Mouse (Mus musculus) splenic B cell, adult 2 months (primary cell): ENCODE data around the gene Rph3a.
A peak's percentile ranks its signal among the peaks of the same experiment; 100 is the strongest.

ENCODE experiments used
- DNase-seq: peaks from one replicate; pipeline ENCODE4 v3.0.0-alpha.2; 2011; ENCODE audit warnings: low read depth, low spot score
- H3K27me3 ChIP-seq: 2 replicates; pipeline ENCODE4 v1.6.1; 2012; ENCODE audit warnings: mild to moderate bottlenecking, low read length, moderate library complexity, mixed read lengths; ENCODE audit not compliant: control insufficient read depth, poor library complexity, insufficient read depth, severe bottlenecking
- H3K36me3 ChIP-seq: 2 replicates; pipeline ENCODE4 v1.6.1; 2012; ENCODE audit warnings: mild to moderate bottlenecking, low read length, moderate library complexity, mixed read lengths; ENCODE audit not compliant: control insufficient read depth, poor library complexity, insufficient read depth, severe bottlenecking

Gene Rph3a

DNA sequence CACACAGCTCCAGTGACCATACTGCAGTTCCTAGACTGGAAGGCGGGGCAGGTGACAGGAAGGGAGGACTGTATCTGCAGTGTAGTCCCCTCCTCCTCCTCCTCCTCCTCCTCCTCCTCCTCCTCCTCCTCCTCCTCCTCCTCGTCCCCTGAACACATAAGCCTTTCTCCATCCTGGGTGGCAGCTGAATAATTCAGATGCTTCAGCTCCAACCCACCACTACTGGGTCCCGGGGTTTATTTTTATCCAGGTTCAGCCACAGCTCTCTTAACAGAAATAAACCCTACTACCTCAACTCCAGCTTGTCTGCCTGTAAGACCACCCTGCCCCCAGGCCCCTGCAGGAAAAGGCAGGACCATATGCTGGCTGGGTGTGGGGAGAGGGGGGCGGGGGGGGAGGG is 3.7 kb downstream of the Rph3a start:
- no peak for DNase-seq
- Histone ChIP-seq H3K36me3 (no peaks in the 10 kb centered on the region), H3K27me3 (no peaks in the 10 kb centered on the region)

DNA sequence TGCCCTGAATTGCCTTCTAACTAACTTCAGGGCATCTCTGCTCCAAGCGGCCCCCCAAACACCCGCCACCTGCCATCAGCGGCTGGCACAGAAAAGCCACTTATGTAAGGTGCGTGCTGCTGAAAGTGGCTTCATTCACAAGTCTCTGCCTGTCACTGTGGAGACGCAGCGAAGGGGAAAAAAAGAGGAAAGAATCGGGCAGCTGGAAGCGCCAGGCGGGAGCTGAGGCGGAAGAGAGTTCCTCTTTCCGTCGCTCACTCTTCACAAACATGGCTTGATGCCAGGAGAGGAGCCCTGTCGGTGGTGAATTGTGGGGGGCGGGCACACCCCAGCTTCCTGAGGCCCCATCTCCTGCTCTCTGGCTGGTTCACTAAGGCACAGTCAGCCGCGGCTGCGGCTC is 6.1 kb downstream of the Rph3a start:
- peak; percentile 6 for DNase-seq
- Histone ChIP-seq H3K36me3 (no peaks in the 10 kb centered on the region), H3K27me3 (no peaks in the 10 kb centered on the region)

DNA sequence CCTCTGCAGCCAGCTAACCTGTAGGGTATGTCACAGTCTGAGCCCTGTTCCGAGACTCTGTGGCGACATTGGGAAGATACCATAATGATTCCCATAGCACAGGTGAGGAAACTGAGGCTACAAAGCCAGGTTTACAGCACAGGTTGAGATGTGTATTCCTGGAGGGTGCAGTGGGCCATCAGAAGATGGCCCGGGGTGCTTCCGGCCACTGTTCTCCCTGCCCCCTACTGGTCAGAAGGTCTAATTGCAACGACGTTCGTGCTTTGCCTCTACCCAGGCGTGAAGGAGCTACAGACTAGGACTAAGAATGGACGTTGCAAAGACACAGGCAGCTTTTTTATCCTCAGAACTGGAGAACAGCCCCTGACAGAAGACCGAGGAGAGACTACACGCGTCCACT is 10.3 kb downstream of the Rph3a start:
- no peaks in the 10 kb centered on the region for H3K27me3 ChIP-seq
- DNase-seq, result peak; percentile 37
- no peaks in the 10 kb centered on the region for H3K36me3 ChIP-seq

DNA sequence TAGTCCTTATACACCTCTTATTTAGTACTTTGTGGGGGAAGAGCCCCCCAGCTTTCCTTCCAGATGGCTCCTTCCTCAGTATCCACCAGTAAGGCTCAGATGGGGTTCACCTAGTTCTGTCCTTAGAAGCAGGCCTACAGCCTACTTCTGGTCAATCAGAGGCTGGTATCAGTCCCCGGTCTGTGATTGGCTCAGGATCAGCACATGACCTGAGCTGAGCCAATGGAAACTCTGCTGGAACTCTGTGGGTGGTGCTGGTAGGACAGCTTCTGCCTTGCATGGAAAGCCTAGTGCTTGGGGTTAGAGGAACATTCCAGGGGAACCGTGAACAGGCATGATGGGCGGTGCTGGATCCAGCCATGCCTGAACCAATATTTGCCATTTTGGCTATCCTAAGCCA is 21.5 kb downstream of the Rph3a start:
- Histone ChIP-seq H3K27me3 (no peaks in the 10 kb centered on the region), H3K36me3 (no peaks in the 10 kb centered on the region)
- no peak for DNase-seq

DNA sequence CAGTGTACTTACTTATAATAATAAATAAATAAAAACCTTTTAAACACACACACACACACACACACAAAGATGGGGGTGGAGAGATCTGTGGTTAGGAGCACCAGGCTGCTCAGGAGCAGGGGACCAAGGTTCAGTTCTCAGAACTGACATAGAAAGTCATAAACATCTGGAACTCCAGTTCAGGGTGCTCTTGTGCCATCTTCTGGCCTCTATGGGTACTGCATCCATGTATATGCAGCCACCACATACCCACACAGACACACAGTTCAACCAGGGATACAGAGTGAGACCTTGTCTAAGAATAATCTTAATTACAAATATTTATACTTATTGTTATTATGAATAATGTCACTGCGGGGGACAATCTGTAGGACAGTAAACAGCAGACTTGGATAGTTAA is 26.9 kb downstream of the Rph3a start:
- Histone ChIP-seq H3K36me3 (no peaks in the 10 kb centered on the region), H3K27me3 (no peaks in the 10 kb centered on the region)
- DNase-seq, result peak; percentile 29

DNA sequence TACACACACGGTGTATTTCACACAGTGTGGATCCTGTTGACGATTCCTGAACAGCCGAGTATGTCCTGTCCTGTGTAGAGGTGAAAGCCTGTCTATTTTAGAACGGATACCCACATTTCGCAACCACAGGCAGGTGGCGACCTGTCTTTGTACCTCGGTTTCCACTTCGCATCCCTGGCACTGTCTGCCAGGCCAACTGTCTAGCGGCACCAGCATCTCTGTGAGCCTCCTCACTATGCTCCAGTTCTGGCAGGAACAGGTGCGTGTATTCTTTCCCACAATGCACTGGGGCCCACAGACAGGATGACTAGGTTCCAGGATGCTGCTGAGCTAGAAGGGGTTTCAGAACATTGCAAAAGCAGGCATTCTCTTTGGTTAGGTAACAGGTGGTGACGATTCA is 28.7 kb downstream of the Rph3a start:
- H3K36me3 ChIP-seq, result no peaks in the 10 kb centered on the region
- DNase-seq, result no peak
- no peaks in the 10 kb centered on the region for H3K27me3 ChIP-seq

DNA sequence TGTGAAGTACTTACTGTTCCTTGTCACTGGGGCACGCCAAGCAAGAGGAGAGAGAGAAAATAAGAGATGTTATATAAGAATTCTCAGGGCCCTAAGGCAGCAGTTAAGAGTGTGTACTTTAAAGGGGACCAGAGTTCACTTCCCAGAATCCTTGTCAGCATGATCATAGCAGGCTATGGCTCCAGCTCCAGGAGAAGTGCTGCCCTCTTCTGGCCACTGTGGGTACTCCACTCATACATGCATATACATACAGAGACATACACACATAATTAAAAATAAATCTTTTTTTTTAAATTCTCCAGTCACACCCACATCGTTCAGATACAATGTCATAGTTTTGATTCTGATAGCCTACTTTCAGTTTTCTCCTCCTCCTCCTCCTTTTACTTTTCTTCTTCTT is 29.8 kb downstream of the Rph3a start:
- DNase-seq, result no peak
- H3K27me3 ChIP-seq, result no peaks in the 10 kb centered on the region
- H3K36me3 ChIP-seq, result no peaks in the 10 kb centered on the region

DNA sequence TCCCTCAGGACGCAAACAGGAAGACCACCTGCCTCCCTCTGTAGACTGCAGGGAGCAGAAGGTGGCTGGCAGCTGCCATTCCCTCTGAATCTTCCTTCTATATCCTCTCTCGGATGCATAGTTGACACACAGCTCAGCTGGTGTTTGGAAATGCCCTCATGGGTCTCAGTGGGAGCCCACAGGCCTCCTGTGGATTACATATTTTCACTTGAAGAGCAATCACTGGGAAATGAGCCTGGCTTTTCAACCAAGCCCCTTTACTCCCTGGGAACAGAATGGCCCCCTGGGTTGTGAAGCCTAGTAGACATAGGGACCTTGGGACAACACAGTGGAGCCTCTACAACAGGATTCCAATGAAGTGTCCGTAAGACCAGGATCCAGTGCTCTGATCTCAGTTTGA is 33.8 kb downstream of the Rph3a start:
- Histone ChIP-seq H3K27me3 (no peaks in the 10 kb centered on the region), H3K36me3 (no peaks in the 10 kb centered on the region)
- DNase-seq, result no peak

DNA sequence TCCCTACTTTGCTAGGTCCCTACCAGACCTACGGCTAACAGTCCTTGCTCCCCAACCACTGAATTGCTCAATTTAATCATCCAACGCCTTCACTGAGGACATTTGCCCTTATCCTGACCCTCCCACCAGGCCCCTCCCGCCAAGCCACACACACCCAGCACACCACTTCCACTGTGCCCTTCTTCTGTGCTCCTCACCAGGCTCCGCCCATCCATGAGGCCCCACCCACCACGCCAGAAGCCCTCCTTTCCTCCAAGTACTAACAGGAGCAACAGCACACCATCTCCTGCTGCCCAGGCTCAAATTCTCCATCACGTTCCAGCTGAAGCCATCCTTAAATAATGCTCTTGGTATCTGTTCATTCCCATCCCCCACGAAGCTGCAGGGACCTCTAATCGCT is 35.4 kb downstream of the Rph3a start:
- Histone ChIP-seq H3K36me3 (no peaks in the 10 kb centered on the region), H3K27me3 (no peaks in the 10 kb centered on the region)
- DNase-seq, result no peak

DNA sequence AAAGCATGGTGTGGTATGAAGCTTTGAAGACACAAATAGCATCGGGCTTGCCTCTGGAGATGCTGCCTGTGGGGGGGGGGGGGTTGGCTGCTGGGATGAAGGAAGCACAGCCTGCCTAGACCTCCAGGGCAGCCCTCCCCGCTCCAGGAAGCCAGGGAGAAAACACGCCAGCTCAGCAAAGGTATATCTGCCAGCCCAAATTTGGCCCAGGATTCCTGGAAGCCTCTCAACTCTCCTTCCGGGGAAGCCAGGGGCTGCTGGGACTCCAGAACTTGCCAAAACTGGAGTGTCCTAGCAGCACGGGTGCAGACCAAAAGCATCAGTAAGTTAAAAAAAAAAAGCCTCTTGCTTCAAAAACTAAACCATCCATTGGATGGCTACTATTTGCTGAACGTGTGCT is 37.6 kb downstream of the Rph3a start:
- no peak for DNase-seq
- Histone ChIP-seq H3K27me3 (no peaks in the 10 kb centered on the region), H3K36me3 (no peaks in the 10 kb centered on the region)

DNA sequence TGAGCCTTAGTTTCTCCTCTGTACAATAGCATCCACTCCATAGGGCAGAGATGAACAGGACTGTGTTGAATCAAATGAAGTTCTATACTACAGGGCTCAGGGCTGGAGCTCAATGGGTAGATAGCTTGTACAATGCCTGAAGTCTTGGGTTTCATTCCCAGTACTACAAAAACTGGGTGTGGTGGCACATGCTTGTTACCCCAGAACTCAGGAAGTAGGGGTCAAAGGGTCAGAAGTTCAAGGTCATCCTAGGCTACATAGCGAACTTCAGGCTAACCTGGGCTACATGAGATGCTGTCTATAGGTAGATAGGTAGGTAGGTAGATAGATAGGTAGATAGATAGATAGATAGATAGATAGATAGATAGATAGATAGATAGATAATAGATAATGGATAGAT is 38.6 kb downstream of the Rph3a start:
- H3K36me3 ChIP-seq, result no peaks in the 10 kb centered on the region
- DNase-seq, result no peak
- no peaks in the 10 kb centered on the region for H3K27me3 ChIP-seq

DNA sequence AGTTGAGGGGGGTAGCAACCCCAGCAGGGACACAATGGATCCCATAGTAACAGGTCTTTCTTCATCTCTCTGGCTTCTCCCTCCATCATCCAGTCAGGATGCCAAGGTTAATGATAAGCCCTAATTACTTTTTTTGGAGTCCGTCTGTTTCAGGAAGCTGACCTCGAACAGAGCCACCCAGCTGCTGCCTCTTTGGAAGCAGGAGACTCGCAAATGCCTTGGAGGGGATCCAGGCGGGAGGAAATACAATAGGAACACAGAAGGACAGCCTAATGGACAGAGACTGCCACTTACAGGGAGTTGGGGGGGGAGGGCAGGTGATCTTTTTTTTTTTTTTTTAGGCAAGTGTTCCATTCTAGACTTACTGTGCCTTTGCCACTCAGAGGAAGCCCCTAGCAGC is 40.2 kb downstream of the Rph3a start:
- Histone ChIP-seq H3K36me3 (no peaks in the 10 kb centered on the region), H3K27me3 (no peaks in the 10 kb centered on the region)
- no peak for DNase-seq

DNA sequence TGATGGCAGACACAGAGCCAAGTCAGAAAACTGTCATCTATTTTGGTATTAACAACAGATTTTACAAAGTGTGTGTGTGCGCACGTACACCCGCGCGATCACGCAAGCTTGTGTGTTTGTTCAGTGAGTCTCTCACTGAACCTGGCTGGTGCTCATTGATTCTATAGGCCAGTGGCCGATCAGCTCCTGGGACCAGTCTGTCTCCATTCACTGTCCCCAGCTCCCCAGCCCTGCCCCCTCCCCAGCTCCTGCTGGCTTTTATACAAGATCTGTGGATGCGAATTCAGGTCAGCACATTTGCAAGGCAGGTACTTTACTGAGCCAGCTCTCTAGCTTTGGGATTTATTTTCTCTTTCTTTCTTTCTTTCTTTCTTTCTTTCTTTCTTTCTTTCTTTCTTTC is 41.1 kb downstream of the Rph3a start:
- DNase-seq, result no peak
- no peaks in the 10 kb centered on the region for H3K36me3 ChIP-seq
- H3K27me3 ChIP-seq, result no peaks in the 10 kb centered on the region

DNA sequence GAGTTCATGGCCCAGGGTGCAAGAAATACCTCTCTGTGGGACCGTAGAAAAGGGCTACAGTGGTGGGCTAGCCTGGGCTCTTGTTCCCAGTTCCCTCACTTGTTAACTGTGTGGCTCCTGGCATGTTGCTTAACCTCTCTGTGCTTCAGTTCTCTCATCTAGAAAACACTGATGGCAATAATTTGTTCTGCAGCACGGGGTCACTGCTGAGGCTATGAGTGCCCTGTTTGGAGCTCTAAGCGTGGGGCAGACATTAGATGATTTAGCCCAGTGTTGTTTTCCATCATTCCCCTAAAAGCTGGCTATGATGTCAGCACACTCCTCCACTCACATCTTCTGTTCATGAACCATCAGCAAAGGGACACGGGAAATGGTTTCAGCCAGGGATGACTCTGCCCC is 41.8 kb downstream of the Rph3a start:
- no peak for DNase-seq
- H3K36me3 ChIP-seq, result no peaks in the 10 kb centered on the region
- H3K27me3 ChIP-seq, result no peaks in the 10 kb centered on the region

DNA sequence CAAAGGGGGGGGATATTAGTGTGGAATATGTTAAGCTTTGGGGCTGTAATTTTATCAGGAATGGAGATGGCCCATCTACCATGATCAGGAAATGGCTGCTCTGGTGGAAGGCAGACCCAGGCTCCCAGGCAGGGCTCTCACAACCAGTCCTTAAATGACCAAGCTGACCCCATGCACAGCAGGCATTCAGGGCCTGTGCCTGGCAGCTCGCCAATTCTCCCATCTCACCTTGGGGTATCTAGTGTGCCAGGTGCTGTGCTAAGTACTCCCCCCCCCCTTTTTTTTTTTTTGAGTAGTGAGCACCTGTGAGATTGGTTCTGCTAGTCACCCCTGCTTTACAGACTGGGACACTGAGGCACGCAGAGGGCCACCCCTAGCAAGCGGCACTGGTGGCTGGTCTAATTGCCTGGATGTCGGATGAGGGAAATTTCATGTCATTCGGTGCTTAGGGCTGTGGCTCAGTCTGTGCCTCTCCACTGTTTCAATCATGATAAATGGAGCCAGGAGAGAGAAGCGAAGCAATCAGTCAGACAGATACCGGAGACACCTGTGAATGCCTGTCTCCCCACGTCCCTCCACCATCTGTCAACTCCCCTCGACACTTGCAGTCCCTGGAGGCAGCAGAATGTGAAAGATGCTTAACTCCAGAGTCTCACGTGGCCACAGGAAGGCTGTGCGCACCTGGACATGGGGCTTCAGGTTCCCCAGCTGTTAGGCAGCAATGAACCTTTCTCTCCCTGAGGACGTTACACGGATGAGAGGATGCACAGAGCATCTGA is 42.3 kb downstream of the Rph3a start:
- Histone ChIP-seq H3K36me3 (no peaks in the 10 kb centered on the region), H3K27me3 (no peaks in the 10 kb centered on the region; the same call in 1 of the 2 replicates)
- DNase-seq, result no peak

DNA sequence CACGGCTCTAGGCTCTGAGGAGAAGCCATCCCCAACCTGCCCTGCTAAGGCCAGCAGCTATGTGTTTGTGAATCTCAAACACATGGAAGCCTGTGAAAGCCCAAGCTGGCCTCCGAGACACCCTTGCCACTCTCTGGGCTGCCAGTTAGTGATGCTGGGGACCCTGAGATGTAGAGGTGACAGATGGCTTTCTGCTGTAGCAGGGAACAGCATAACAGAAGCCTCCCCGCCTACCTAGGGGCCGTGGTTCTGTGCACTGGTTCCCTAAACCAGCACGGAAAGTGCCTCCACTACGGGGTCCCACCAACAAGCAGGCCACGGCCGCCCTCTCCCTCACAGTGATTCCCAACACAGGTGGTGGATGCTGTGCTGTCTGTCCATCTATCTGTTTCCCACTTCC is 43.0 kb downstream of the Rph3a start:
- Histone ChIP-seq H3K36me3 (no peaks in the 10 kb centered on the region), H3K27me3 (no peaks in the 10 kb centered on the region; the same call in 1 of the 2 replicates)
- DNase-seq, result no peak
